Mouse (Mus musculus) C2C12 (cell line): ENCODE results near the gene Ptgfrn.

Source experiments
- CTCF ChIP-seq: IDR thresholded peaks from one replicate; pipeline ENCODE4 v1.5.1; 2011; ENCODE audit not compliant: control insufficient read depth, insufficient read depth, insufficient read length
- MYOD1 ChIP-seq: IDR thresholded peaks from one replicate; pipeline ENCODE4 v1.6.1; 2011; ENCODE audit warnings: low read depth; ENCODE audit not compliant: control insufficient read depth, insufficient read length
- MYOG ChIP-seq: IDR thresholded peaks from one replicate; pipeline ENCODE4 v1.6.1; 2011; ENCODE audit not compliant: control insufficient read depth, insufficient read length; ENCODE audit errors: extremely low read depth
- USF1 ChIP-seq: IDR thresholded peaks from one replicate; pipeline ENCODE4 v1.6.1; 2011; ENCODE audit warnings: low read depth, mild to moderate bottlenecking, control low read depth, moderate library complexity

GRCm38 (mm10) chr3:101018494-101018893 is 91.6 kb downstream of the Ptgfrn start:
- TF ChIP-seq CTCF (no peak), USF1 (no peak), MYOD1 (no peak), MYOG (no peak)
